Mouse (Mus musculus): Measurements from ENCODE around the gene 9430097D07Rik. TPM values are rescaled to one million over a fixed set of nuclear protein-coding genes. Genes with fewer than 3 reads are reported as not detected.
A peak's percentile ranks its signal among the peaks of the same experiment; 100 is the strongest.

The 9430097D07Rik gene
- polyA plus RNA-seq, 1 experiment from 2014 or later: 0.08 TPM

DNA sequence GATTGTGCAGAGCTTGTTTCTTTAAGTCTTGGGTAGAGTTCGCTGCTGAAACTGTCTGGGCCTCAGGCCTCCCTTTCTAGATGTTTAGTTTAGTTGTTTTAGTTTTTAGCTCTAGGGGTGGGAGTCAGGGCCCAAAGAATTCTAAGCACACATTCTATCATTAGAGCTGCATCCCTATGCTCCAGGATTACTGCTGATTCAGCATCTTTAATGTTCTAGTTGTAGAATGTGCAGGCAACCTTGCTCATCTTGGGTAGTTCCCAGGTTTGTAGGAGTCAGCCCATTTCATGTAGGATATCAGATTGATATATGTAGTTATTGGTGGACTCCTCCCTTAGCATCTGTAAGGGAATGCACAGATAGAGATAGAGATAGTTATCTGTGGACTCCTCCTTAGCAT lies 41.6 kb upstream of the 9430097D07Rik start:
- peaks cover 19% of the 10 kb centered on the region for H3K4me1 ChIP-seq (replicated peaks; ENCODE audit: insufficient read depth, low read length)
- 94% methylated on average over 1 of the region's 1 CpGs for WGBS
- no peaks in the 10 kb centered on the region for H3K27me3 ChIP-seq (ENCODE audit: insufficient read depth, low read length)
- no peak overlapping the region for H3K4me2 ChIP-seq (ENCODE audit: low read length)
- no peak overlapping the region for H3K9ac ChIP-seq (ENCODE audit: low read depth, low read length)
- no peak overlapping the region for H3K4me3 ChIP-seq (replicated peaks; ENCODE audit: low read depth, low read length)
- DNase-seq (ENCODE audit: low spot score): no peak
- TF ChIP-seq CTCF (IDR thresholded peaks at IDR 0.05; ENCODE audit: low read depth): no peak
- H3K27ac ChIP-seq: no peak overlapping the region
- 0 out of 2 replicates have a peak, but pooled peaks cover 9% of the 10 kb centered on the region for H3K36me3 ChIP-seq (ENCODE audit: insufficient read depth, low read length)
- H3K9me3 ChIP-seq (replicated peaks; ENCODE audit: low read length): no peaks in the 10 kb centered on the region
- no peak for ATAC-seq (replicated peaks; ENCODE audit: low FRiP score, low read depth)

DNA sequence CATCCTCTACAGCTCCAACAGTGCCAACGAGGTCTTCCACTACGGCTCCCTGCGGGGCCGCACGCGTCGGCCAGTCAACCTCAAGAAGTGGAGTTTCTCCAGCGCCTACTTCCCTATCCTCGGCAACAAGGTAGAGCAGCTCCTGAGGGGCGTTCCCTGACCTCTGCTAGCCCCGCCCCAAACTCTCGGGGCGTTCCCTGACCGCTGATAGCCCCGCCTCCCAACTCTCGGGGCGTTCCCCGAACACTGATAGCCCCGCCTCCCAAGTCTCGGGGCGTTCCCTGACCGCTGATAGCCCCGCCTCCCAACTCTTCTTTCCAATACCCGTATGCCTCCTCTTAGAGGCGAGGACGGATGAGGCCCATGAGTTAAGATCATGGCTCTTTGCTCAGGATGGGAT lies 36.8 kb upstream of the 9430097D07Rik start:
- no peak overlapping the region for H3K27ac ChIP-seq
- DNase-seq (ENCODE audit: low spot score) (no peak), ATAC-seq (replicated peaks; ENCODE audit: low FRiP score, low read depth) (no peak)
- no peaks in the 10 kb centered on the region for H3K9me3 ChIP-seq (replicated peaks; ENCODE audit: low read length)
- TF ChIP-seq CTCF (IDR thresholded peaks at IDR 0.05; ENCODE audit: low read depth): no peak
- H3K27me3 ChIP-seq (ENCODE audit: insufficient read depth, low read length): no peaks in the 10 kb centered on the region
- 78% methylated on average over 26 of the region's 26 CpGs for WGBS
- no peak overlapping the region for H3K4me2 ChIP-seq (ENCODE audit: low read length)
- H3K4me3 ChIP-seq (replicated peaks; ENCODE audit: low read depth, low read length): no peak overlapping the region
- 0 out of 2 replicates have a peak, but pooled peaks cover 9% of the 10 kb centered on the region for H3K36me3 ChIP-seq (ENCODE audit: insufficient read depth, low read length)
- H3K9ac ChIP-seq (ENCODE audit: low read depth, low read length): no peak overlapping the region
- H3K4me1 ChIP-seq (replicated peaks; ENCODE audit: insufficient read depth, low read length): peaks cover 4% of the 10 kb centered on the region; the same call in 1 of the 2 replicates

DNA sequence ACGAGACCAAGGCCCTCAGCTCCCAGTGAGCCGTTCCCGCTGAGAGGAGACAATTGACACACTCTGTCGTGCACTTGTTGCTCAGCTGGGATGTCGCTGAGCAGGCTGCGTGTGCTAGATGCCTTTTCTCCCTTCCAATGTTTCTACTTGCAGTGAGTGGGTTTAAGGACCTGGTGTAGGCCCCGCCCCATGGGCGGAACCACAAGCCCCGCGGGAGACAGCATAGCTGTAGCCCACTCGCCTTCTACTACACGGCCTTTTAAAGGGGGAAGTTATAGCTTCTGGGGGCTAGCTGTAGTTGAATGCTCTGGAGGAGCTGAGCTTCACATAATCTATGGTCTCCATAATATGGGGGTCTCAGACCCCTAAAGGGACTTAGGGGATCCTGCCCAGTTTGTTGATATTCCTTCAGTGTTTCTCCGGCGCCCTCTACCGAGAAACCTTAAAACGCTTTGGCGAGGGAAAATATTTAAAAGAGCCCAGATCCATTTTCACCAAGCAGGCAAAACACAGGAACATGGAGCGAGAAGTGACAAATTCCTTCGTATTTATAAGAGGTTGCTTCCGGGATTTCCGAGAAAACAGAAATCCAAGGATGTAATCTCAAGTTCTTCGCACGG lies 35.2 kb upstream of the 9430097D07Rik start:
- peak overlapping the region; percentile 35; the same call in 1 of the 2 replicates for H3K9ac ChIP-seq (ENCODE audit: low read depth, low read length)
- 0 out of 2 replicates have a peak, but pooled peaks cover 9% of the 10 kb centered on the region for H3K36me3 ChIP-seq (ENCODE audit: insufficient read depth, low read length)
- DNase-seq (ENCODE audit: low spot score) (peak; percentile 68), ATAC-seq (replicated peaks; ENCODE audit: low FRiP score, low read depth) (no peak)
- H3K27ac ChIP-seq: peak overlapping the region; percentile 42; the same call in 1 of the 2 replicates
- peaks cover 4% of the 10 kb centered on the region; the same call in 1 of the 2 replicates for H3K4me1 ChIP-seq (replicated peaks; ENCODE audit: insufficient read depth, low read length)
- H3K9me3 ChIP-seq (replicated peaks; ENCODE audit: low read length): no peaks in the 10 kb centered on the region
- peak overlapping the region; percentile 66 for H3K4me2 ChIP-seq (ENCODE audit: low read length)
- no peaks in the 10 kb centered on the region for H3K27me3 ChIP-seq (ENCODE audit: insufficient read depth, low read length)
- peak; percentile 58 for TF ChIP-seq CTCF (IDR thresholded peaks at IDR 0.05; ENCODE audit: low read depth)
- 15% methylated on average over 23 of the region's 23 CpGs for WGBS
- H3K4me3 ChIP-seq (replicated peaks; ENCODE audit: low read depth, low read length): peak overlapping the region; percentile 38

GRCm38 (mm10) chr2:32608778-32609435 lies 33.4 kb upstream of the 9430097D07Rik start:
- no peak for TF ChIP-seq CTCF (IDR thresholded peaks at IDR 0.05; ENCODE audit: low read depth)
- Histone ChIP-seq H3K9me3 (replicated peaks; ENCODE audit: low read length) (no peaks in the 10 kb centered on the region), H3K27me3 (ENCODE audit: insufficient read depth, low read length) (no peaks in the 10 kb centered on the region), H3K4me3 (replicated peaks; ENCODE audit: low read depth, low read length) (peak overlapping the region; percentile 61), H3K27ac (peak overlapping the region; percentile 63), H3K36me3 (ENCODE audit: insufficient read depth, low read length) (no peaks in the 10 kb centered on the region), H3K4me1 (replicated peaks; ENCODE audit: insufficient read depth, low read length) (peaks cover 4% of the 10 kb centered on the region; the same call in 1 of the 2 replicates), H3K9ac (ENCODE audit: low read depth, low read length) (peak overlapping the region; percentile 3; the same call in 1 of the 2 replicates), H3K4me2 (ENCODE audit: low read length) (peak overlapping the region; percentile 81)
- no peak for DNase-seq (ENCODE audit: low spot score)
- peak; percentile 11; the same call in 1 of the 2 replicates for ATAC-seq (replicated peaks; ENCODE audit: low FRiP score, low read depth)
- 38% methylated on average over 18 of the region's 18 CpGs for WGBS

DNA sequence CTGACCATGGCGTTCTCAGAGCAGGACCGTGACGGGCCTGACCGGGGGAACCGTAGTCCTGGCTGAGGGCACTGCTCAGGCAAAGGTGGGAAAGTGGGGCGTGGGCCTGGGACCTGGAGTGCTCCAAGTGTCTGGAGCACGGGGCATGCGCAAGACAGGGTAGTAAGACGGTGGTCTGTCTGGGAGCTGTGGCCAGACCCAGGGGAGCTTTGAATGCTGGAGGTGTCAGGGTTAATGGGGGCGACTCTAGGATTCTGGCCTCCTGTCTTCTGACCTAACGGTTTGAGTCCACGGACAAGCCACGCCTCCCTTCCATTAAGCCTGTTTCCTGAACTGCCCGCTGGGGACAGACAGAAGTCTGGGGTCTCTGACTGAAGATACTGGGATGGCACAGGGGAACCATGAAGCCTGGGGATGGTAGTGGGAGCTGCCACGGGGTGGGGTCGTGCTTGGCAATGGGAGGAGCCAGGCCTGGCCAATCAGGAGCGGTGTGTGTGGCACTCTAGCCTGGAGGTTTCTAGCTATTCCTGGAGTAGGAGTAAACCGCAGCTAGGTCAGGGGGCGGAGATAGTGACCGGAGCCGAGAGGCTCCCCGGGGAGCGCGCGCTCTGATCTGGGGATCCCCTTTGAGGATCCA lies 32.8 kb upstream of the 9430097D07Rik start:
- Histone ChIP-seq H3K27me3 (ENCODE audit: insufficient read depth, low read length) (no peaks in the 10 kb centered on the region), H3K9ac (ENCODE audit: low read depth, low read length) (peak overlapping the region; percentile 3; the same call in 1 of the 2 replicates), H3K9me3 (replicated peaks; ENCODE audit: low read length) (no peaks in the 10 kb centered on the region), H3K36me3 (ENCODE audit: insufficient read depth, low read length) (no peaks in the 10 kb centered on the region), H3K27ac (peak overlapping the region; percentile 63), H3K4me2 (ENCODE audit: low read length) (peak overlapping the region; percentile 81), H3K4me3 (replicated peaks; ENCODE audit: low read depth, low read length) (peak overlapping the region; percentile 61), H3K4me1 (replicated peaks; ENCODE audit: insufficient read depth, low read length) (peaks cover 4% of the 10 kb centered on the region; the same call in 1 of the 2 replicates)
- ATAC-seq (replicated peaks; ENCODE audit: low FRiP score, low read depth) (peak; percentile 64), DNase-seq (ENCODE audit: low spot score) (peak; percentile 85)
- WGBS: 4% methylated on average over 25 of the region's 25 CpGs
- peak; percentile 32; the same call in 1 of the 2 replicates for TF ChIP-seq CTCF (IDR thresholded peaks at IDR 0.05; ENCODE audit: low read depth)
